ENCODE assay signal across 10 mouse cellular contexts in genomic region chr4:105914996-105915395, GRCm38 (mm10).
DNase-seq lines count a peak whose midpoint lies in the region; ATAC-seq and TF ChIP-seq lines count a peak whose summit lies in the region.
"Had no signal": no experiment of that assay in that cellular context is flagged by ENCODE, and none has a peak within 500 bp of the region (broad histone marks: within the 10 kb centered on the region; RNA-seq: fewer than 3 reads in every experiment).

No protein-coding gene starts in this region.

- DNase-seq in cerebellum, postnatal 14 days = peak; percentile 48
- DNase-seq in cerebellum, adult 8-10 months = no peak
- peak; percentile 41 for DNase-seq in limb, embryonic 14.5 days (ENCODE audit: low spot score)
- no peak for DNase-seq in limb, embryonic 10.5 days (ENCODE audit: low spot score)
- peak; percentile 58 for DNase-seq in adrenal gland, adult 2 months
- peak; percentile 43 for DNase-seq in heart, postnatal 4 days

- H3K27ac ChIP-seq in limb, embryonic 14.5 days (replicated peaks; ENCODE audit: low read depth, low read length) = no peak overlapping the region
- H3K27ac ChIP-seq in limb, embryonic 10.5 days = no peak overlapping the region
- H3K27ac ChIP-seq: limb, embryonic 12.5 days had no signal

- H3K4me1 ChIP-seq in limb, embryonic 14.5 days (ENCODE audit: control insufficient read depth, insufficient read depth, low read length) = peaks cover 10% of the 10 kb centered on the region
- peaks cover 17% of the 10 kb centered on the region for H3K4me1 ChIP-seq in limb, embryonic 10.5 days

- H3K4me2 ChIP-seq in limb, embryonic 14.5 days (replicated peaks; ENCODE audit: low read depth, low read length, severe bottlenecking) = no peak overlapping the region
- H3K4me2 ChIP-seq: limb, embryonic 12.5 days had no signal

- H3K36me3 ChIP-seq in limb, embryonic 14.5 days (ENCODE audit: control insufficient read depth, insufficient read depth, low read length) = no peaks in the 10 kb centered on the region
- no peaks in the 10 kb centered on the region for H3K36me3 ChIP-seq in limb, embryonic 10.5 days
- H3K36me3 ChIP-seq: limb, embryonic 12.5 days had no signal

- ATAC-seq in limb, embryonic 14.5 days (ENCODE audit: low FRiP score, low read depth) = no peak
- ATAC-seq in megakaryocyte progenitor cell, adult 5-6 weeks (replicated peaks; ENCODE audit: poor library complexity) = peak; percentile 78
- no peak for ATAC-seq in erythroid progenitor cell, adult 5-6 weeks (replicated peaks; ENCODE audit: low FRiP score, poor library complexity, severe bottlenecking)

- H3K4me3 ChIP-seq in limb, embryonic 14.5 days (replicated peaks; ENCODE audit: low read length) = no peak overlapping the region
- H3K4me3 ChIP-seq in limb, embryonic 10.5 days = no peak overlapping the region
- H3K4me3 ChIP-seq: erythroblast, embryonic 14.5 days; limb, embryonic 12.5 days had no signal

- no peaks in the 10 kb centered on the region for H3K27me3 ChIP-seq in limb, embryonic 14.5 days (ENCODE audit: control insufficient read depth, insufficient read depth, low read length)
- H3K27me3 ChIP-seq in limb, embryonic 10.5 days (ENCODE audit: low read depth, poor library complexity, severe bottlenecking) = no peaks in the 10 kb centered on the region
- H3K27me3 ChIP-seq: limb, embryonic 12.5 days had no signal

- 46% methylated on average over 6 of the region's 6 CpGs for WGBS in limb, embryonic 14.5 days
- 48% methylated on average over 6 of the region's 6 CpGs for WGBS in limb, embryonic 10.5 days

- no peak for TF ChIP-seq POLR2A in limb, embryonic 14.5 days (IDR thresholded peaks at IDR 0.05; ENCODE audit: borderline replicate concordance, extremely low read depth, insufficient read depth, insufficient read length)

- H3K9me3 ChIP-seq in limb, embryonic 14.5 days (ENCODE audit: control insufficient read depth, low read length) = no peaks in the 10 kb centered on the region
- H3K9me3 ChIP-seq in limb, embryonic 10.5 days (replicated peaks) = no peaks in the 10 kb centered on the region

- H3K9ac ChIP-seq in limb, embryonic 14.5 days (ENCODE audit: low read depth, low read length, severe bottlenecking) = no peak overlapping the region
- H3K9ac ChIP-seq: limb, embryonic 12.5 days had no signal

Comparison
In these comparisons a context has a peak if more than half of its experiments do, and no peak if none do; other contexts are left out.
1. DNase-seq: peak in cerebellum, postnatal 14 days (2 of 2), limb, embryonic 14.5 days (single experiment), adrenal gland, adult 2 months (single experiment) and heart, postnatal 4 days (single experiment); none in cerebellum, adult 8-10 months (single experiment) and limb, embryonic 10.5 days (single experiment).